Mouse (Mus musculus) cortical plate, adult 2 months (tissue): ENCODE measurements around the gene Ckap5.

Source experiments
- CTCF ChIP-seq: fragments of 200-500 bp; IDR thresholded peaks from 2 replicates; pipeline ENCODE4 v1.5.1; 2011; ENCODE audit warnings: mild to moderate bottlenecking, control low read depth, low read length; ENCODE audit not compliant: insufficient read depth; ENCODE audit errors: extremely low read depth
- POLR2A ChIP-seq: fragments of 200-500 bp; IDR thresholded peaks from 2 replicates; pipeline ENCODE4 v1.6.1; 2011; ENCODE audit warnings: mild to moderate bottlenecking, low read length, control low read depth; ENCODE audit not compliant: insufficient read depth; ENCODE audit errors: extremely low read depth

DNA sequence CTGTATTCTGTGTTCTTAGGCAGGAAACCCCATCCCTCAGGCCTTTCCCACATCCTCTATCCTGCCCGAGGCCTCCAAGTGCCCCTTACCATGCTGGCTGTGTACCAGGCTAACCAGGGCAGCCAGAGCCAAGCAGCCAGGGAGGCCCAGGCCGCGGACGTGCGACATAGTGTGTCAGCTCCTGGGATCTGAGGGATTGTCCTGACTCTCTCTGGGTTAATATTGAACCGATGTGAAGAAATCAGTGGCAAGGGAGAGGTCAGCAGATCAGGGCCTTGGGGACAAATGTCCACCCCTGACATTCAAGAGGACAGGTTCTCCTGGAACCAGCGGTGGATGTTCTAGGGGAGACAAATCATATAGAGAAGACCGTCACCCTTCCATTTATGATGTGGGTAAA, 109.7 kb downstream of the Ckap5 start, which contains the start of gene F2:
- no peak for TF ChIP-seq CTCF
- no peak for TF ChIP-seq POLR2A
